In genomic region chr4:46064961-46065360, GRCm38 (mm10) we compare ENCODE assay signal across 14 mouse cellular contexts. TPM values are rescaled to one million over a fixed set of nuclear protein-coding genes. Genes with fewer than 3 reads are reported as not detected.
DNase-seq lines count a peak whose midpoint lies in the region; ATAC-seq and TF ChIP-seq lines count a peak whose summit lies in the region.
"Had no signal": no experiment of that assay in that cellular context is flagged by ENCODE, and none has a peak within 500 bp of the region (broad histone marks: within the 10 kb centered on the region; RNA-seq: fewer than 3 reads in every experiment).

No protein-coding gene starts in this region.

- no peak overlapping the region for H3K4me2 ChIP-seq in kidney, embryonic 16.5 days (replicated peaks; ENCODE audit: low read depth, low read length)
- peak overlapping the region; percentile 26; the same call in 1 of the 2 replicates for H3K4me2 ChIP-seq in heart, postnatal 0 days (ENCODE audit: low read depth, low read length)
- H3K4me2 ChIP-seq: liver, embryonic 15.5 days; midbrain, embryonic 11.5 days had no signal

- no peaks in the 10 kb centered on the region for H3K27me3 ChIP-seq in kidney, embryonic 16.5 days (ENCODE audit: insufficient read depth, low read length)
- H3K27me3 ChIP-seq in heart, postnatal 0 days (ENCODE audit: control insufficient read depth, insufficient read depth, low read length): no peaks in the 10 kb centered on the region
- H3K27me3 ChIP-seq: Patski had no signal

- H3K9ac ChIP-seq in kidney, embryonic 16.5 days (replicated peaks; ENCODE audit: low read length): no peak overlapping the region
- peak overlapping the region; percentile 11; the same call in 1 of the 2 replicates for H3K9ac ChIP-seq in heart, postnatal 0 days (replicated peaks; ENCODE audit: low read depth, low read length)
- H3K9ac ChIP-seq: liver, embryonic 15.5 days had no signal

- 59% methylated on average over 3 of the region's 3 CpGs for WGBS in kidney, embryonic 16.5 days
- WGBS in heart, postnatal 0 days: 32% methylated on average over 3 of the region's 3 CpGs

- peaks cover 30% of the 10 kb centered on the region for H3K4me1 ChIP-seq in kidney, embryonic 16.5 days (ENCODE audit: insufficient read depth, low read length)
- peaks cover 51% of the 10 kb centered on the region for H3K4me1 ChIP-seq in heart, postnatal 0 days (ENCODE audit: control insufficient read depth, insufficient read depth)

- no peak for ATAC-seq in kidney, embryonic 16.5 days (ENCODE audit: low FRiP score, low TSS enrichment)
- peak; percentile 66 for ATAC-seq in heart, postnatal 0 days (ENCODE audit: insufficient read depth, low read depth)
- ATAC-seq: intestine, embryonic 16.5 days; Patski had no signal

- peak; percentile 26 for DNase-seq in kidney, adult 9 months
- peak; percentile 69 for DNase-seq in heart, adult 8-10 months (ENCODE audit: low spot score)
- DNase-seq in heart, postnatal 0 days (ENCODE audit: low spot score): peak; percentile 67
- peak; percentile 50 for DNase-seq in lung, postnatal 14 days
- DNase-seq in embryo, embryonic 11 days: no peak
- no peak for DNase-seq in retina, postnatal 1 day
- no peak for DNase-seq in right cerebral cortex, postnatal 10 days (ENCODE audit: low spot score in 2 of 2)
- DNase-seq: adrenal gland, adult 2 months; thymus, adult 2 months had no signal

- H3K36me3 ChIP-seq in kidney, embryonic 16.5 days (ENCODE audit: insufficient read depth, low read length): no peaks in the 10 kb centered on the region
- peaks cover 15% of the 10 kb centered on the region for H3K36me3 ChIP-seq in heart, postnatal 0 days (replicated peaks; ENCODE audit: control insufficient read depth, insufficient read depth, low read length)

- no peak overlapping the region for H3K27ac ChIP-seq in kidney, embryonic 16.5 days (ENCODE audit: low read length)
- H3K27ac ChIP-seq in heart, postnatal 0 days (ENCODE audit: low read depth): peak overlapping the region; percentile 90
- H3K27ac ChIP-seq: liver, embryonic 15.5 days had no signal

- H3K4me3 ChIP-seq in kidney, embryonic 16.5 days (ENCODE audit: low read length): no peak overlapping the region
- H3K4me3 ChIP-seq in heart, postnatal 0 days (ENCODE audit: low read depth, low read length): no peak overlapping the region
- H3K4me3 ChIP-seq: liver, embryonic 15.5 days had no signal

- no peak for TF ChIP-seq CTCF in heart, postnatal 0 days (IDR thresholded peaks at IDR 0.05; ENCODE audit: low read depth)

- TF ChIP-seq EP300 in heart, postnatal 0 days (IDR thresholded peaks at IDR 0.05; ENCODE audit: low read depth): no peak; the same call in 1 of the 2 replicates

- H3K9me3 ChIP-seq in kidney, embryonic 16.5 days (ENCODE audit: low read length): no peaks in the 10 kb centered on the region
- no peaks in the 10 kb centered on the region for H3K9me3 ChIP-seq in heart, postnatal 0 days (replicated peaks; ENCODE audit: control insufficient read depth, low read length)
- H3K9me3 ChIP-seq: liver, embryonic 15.5 days had no signal

RNA-seq across cellular contexts. Expression of gene Tmod1, which starts 26.2 kb away (rescaled TPM):
- 6.3 and 7.6 TPM in 2 replicates for polyA plus RNA-seq in kidney, embryonic 16.5 days (2015; fragmentation: Nextera tagmentation; extraction: Ambion mirVana)
- 100 to 1,000 TPM; 233 to 302 (median 283) TPM for total RNA-seq in heart, adult 8-10 months (2022)
- total RNA-seq in heart, postnatal 0 days (2014; rRNA removed; ENCODE audit: low replicate concordance): 127 and 163 TPM in 2 replicates
- 220 and 224 TPM in 2 replicates for polyA plus RNA-seq in heart, postnatal 0 days (2015; fragmentation: Nextera tagmentation; extraction: Ambion mirVana)

Comparison
In these comparisons a context has a peak if more than half of its experiments do, and no peak if none do; other contexts are left out.
1. DNase-seq: peak in kidney, adult 9 months (single experiment), heart, adult 8-10 months (single experiment), heart, postnatal 0 days (single experiment) and lung, postnatal 14 days (single experiment); none in embryo, embryonic 11 days (single experiment), retina, postnatal 1 day (single experiment) and right cerebral cortex, postnatal 10 days (0 of 2).